Mouse (Mus musculus): ENCODE data around the gene Dcakd.

The Dcakd gene

GRCm38 (mm10) chr11:102945306-102946264, 82.5 kb downstream of the Dcakd start:
- no peak for DNase-seq (ENCODE audit: low read depth, low spot score)
